Mouse (Mus musculus) mesoderm, embryonic 11.5 days (tissue): ENCODE data around the gene Ugt2b37.
"Not testable (repeated sequence)": the region's sequence is repeated elsewhere in the genome, so short reads cannot be mapped to it uniquely, and the experiment has no call there.

Source experiments
- DNase-seq: peaks from one replicate; pipeline ENCODE4 v3.0.0-alpha.2; 2012; ENCODE audit warnings: low read depth, low spot score

The Ugt2b37 gene

GRCm38 (mm10) chr5:87254676-87255075 lies at the start of gene Ugt2b37:
Gene Ugt2b37, minus strand, starts transcription at chr5:87254804.
- DNase-seq: not testable (repeated sequence)

- DNase-seq: not testable (repeated sequence)
Measured at GRCm38 (mm10) chr5:87286180-87286579, 31.6 kb upstream of the Ugt2b37 start.

- DNase-seq: not testable (repeated sequence)
Measured at GRCm38 (mm10) chr5:87275986-87276385, 21.4 kb upstream of the Ugt2b37 start.

- no peak for DNase-seq
Measured at GRCm38 (mm10) chr5:87275581-87275980, 21.0 kb upstream of the Ugt2b37 start.

- DNase-seq: no peak
Measured at GRCm38 (mm10) chr5:87255831-87256230, 1.2 kb upstream of the Ugt2b37 start.

- not testable (repeated sequence) for DNase-seq
Measured at GRCm38 (mm10) chr5:87242140-87242539, 12.5 kb downstream of the Ugt2b37 start.

- not testable (repeated sequence) for DNase-seq
Measured at GRCm38 (mm10) chr5:87196430-87196829, 58.2 kb downstream of the Ugt2b37 start.
